Mouse (Mus musculus) gastrocnemius, adult 18-20 months (tissue): Measurements from ENCODE around the gene Gstcd. TPM values are rescaled to one million over a fixed set of nuclear protein-coding genes. Genes with fewer than 3 reads are reported as not detected.

ENCODE experiments used
- DNase-seq: peaks from one replicate; pipeline ENCODE4 v3.0.0; 2021; ENCODE audit warnings: low spot score
- long read RNA-seq, 2 experiments: library from polyadenylated mRNA; stranded (forward); transcript quantifications; one replicate each; pipeline ENCODE4 v2.0.0; 2021
- total RNA-seq, 2 experiments: library from RNA; stranded (reverse); gene quantifications; 2 replicates each; pipeline ENCODE4 v1.2.3; 2021

Gene Gstcd
- total RNA-seq, result 1 to 10 TPM; 1.6 TPM
- long read RNA-seq, experiment 1, partial matches to known transcripts, result 0 of 2 reads
- long read RNA-seq, experiment 1, other reads (novel, unspliced or antisense), result 2 of 2 reads
- long read RNA-seq, experiment 2, partial matches to known transcripts, result 1 of 2 reads
- long read RNA-seq, experiment 2, other reads (novel, unspliced or antisense), result 1 of 2 reads

GRCm38 (mm10) chr3:133091664-133092273, at the start of gene Gstcd, which contains the start of gene Ints12:
Gstcd (minus strand) TSS chr3:133092033.
Ints12 (plus strand) TSS chr3:133091840.
- peak; percentile 92 for DNase-seq

- DNase-seq, result no peak
Measured at GRCm38 (mm10) chr3:133132611-133133010, 40.8 kb upstream of the Gstcd start.

- no peak for DNase-seq
Measured at GRCm38 (mm10) chr3:133131372-133131771, 39.5 kb upstream of the Gstcd start.

- no peak for DNase-seq
Measured at GRCm38 (mm10) chr3:133113281-133113680, 21.4 kb upstream of the Gstcd start.

- DNase-seq, result no peak
Measured at GRCm38 (mm10) chr3:133111741-133112140, 19.9 kb upstream of the Gstcd start.

GRCm38 (mm10) chr3:133109844-133110243, 18.0 kb upstream of the Gstcd start:
- no peak for DNase-seq

GRCm38 (mm10) chr3:133108731-133109130, 16.9 kb upstream of the Gstcd start:
- DNase-seq, result no peak

- no peak for DNase-seq
Measured at GRCm38 (mm10) chr3:133104436-133104835, 12.6 kb upstream of the Gstcd start.

GRCm38 (mm10) chr3:133103768-133104167, 11.9 kb upstream of the Gstcd start:
- no peak for DNase-seq

GRCm38 (mm10) chr3:133098909-133099308, 7.1 kb upstream of the Gstcd start:
- DNase-seq, result no peak

- DNase-seq, result no peak
Measured at GRCm38 (mm10) chr3:133098336-133098735, 6.5 kb upstream of the Gstcd start.

GRCm38 (mm10) chr3:133097936-133098335, 6.1 kb upstream of the Gstcd start:
- DNase-seq, result no peak

GRCm38 (mm10) chr3:133094305-133094704, 2.5 kb upstream of the Gstcd start:
- DNase-seq, result no peak

GRCm38 (mm10) chr3:133092936-133093335, 1.1 kb upstream of the Gstcd start:
- DNase-seq, result no peak

- DNase-seq, result no peak
Measured at GRCm38 (mm10) chr3:133092274-133092853, 531 bp upstream of the Gstcd start.

GRCm38 (mm10) chr3:133091121-133091663, 641 bp downstream of the Gstcd start:
- DNase-seq, result no peak

- no peak for DNase-seq
Measured at GRCm38 (mm10) chr3:133090247-133091120, 1.3 kb downstream of the Gstcd start.

- peak; percentile 7 for DNase-seq
Measured at GRCm38 (mm10) chr3:133085858-133086257, 6.0 kb downstream of the Gstcd start.

- DNase-seq, result no peak
Measured at GRCm38 (mm10) chr3:133082736-133083135, 9.1 kb downstream of the Gstcd start.

- DNase-seq, result no peak
Measured at GRCm38 (mm10) chr3:133075560-133075959, 16.3 kb downstream of the Gstcd start.

GRCm38 (mm10) chr3:133052068-133052467, 39.8 kb downstream of the Gstcd start:
- no peak for DNase-seq
